Mouse (Mus musculus) bone marrow macrophage, adult 2 months (primary cell): ENCODE data around the gene Steap2. TPM values are rescaled to one million over a fixed set of nuclear protein-coding genes. Genes with fewer than 3 reads are reported as not detected.

Source experiments
- H3K27ac ChIP-seq: 2 replicates; pipeline ENCODE4 v1.5.1; 2012; ENCODE audit warnings: low read depth, low read length; ENCODE audit not compliant: insufficient read depth
- H3K4me1 ChIP-seq: 2 replicates; pipeline ENCODE4 v1.6.1; 2012; ENCODE audit warnings: low read length; ENCODE audit not compliant: control insufficient read depth, insufficient read depth
- H3K4me3 ChIP-seq: 2 replicates; pipeline ENCODE4 v1.5.1; 2012; ENCODE audit warnings: mild to moderate bottlenecking, low read length, moderate library complexity; ENCODE audit not compliant: insufficient read depth
- CTCF ChIP-seq: IDR thresholded peaks from 2 replicates; pipeline ENCODE4 v1.5.1; 2012; ENCODE audit warnings: low read depth, mild to moderate bottlenecking, low read length, moderate library complexity
- POLR2A ChIP-seq: IDR thresholded peaks from 2 replicates; pipeline ENCODE4 v1.6.1; 2012; ENCODE audit warnings: mild to moderate bottlenecking, low read depth, low read length, borderline replicate concordance
- polyA plus RNA-seq: library from polyadenylated mRNA; stranded (reverse); fragments of >200 nt; gene quantifications from 2 replicates; pipeline ENCODE4 v1.2.4, GENCODE M21; 2012; ENCODE audit not compliant: missing spikeins, insufficient read depth, insufficient read length

The Steap2 gene
- polyA plus RNA-seq, 1 experiment, result not detected

- Histone ChIP-seq H3K4me1 (no peaks in the 10 kb centered on the region), H3K27ac (no peak overlapping the region), H3K4me3 (no peak overlapping the region)
- TF ChIP-seq CTCF, result no peak
- TF ChIP-seq POLR2A, result no peak
Measured at GRCm38 (mm10) chr5:5625491-5625890, 68.9 kb downstream of the Steap2 start.

- H3K27ac ChIP-seq, result no peak overlapping the region
- TF ChIP-seq POLR2A (no peak), CTCF (no peak)
- H3K4me1 ChIP-seq, result no peaks in the 10 kb centered on the region
- H3K4me3 ChIP-seq, result no peak overlapping the region
Measured at GRCm38 (mm10) chr5:5618329-5618728, 76.0 kb downstream of the Steap2 start.

Other genes starting within 250 kb of the Steap2 start
- gene 1700015F17Rik, start 215.4 kb downstream of the Steap2 start, polyA plus RNA-seq, result not detected in 2 replicates
- gene Cldn12, start 179.6 kb downstream of the Steap2 start, polyA plus RNA-seq, result 2.1 and 2.6 TPM in 2 replicates
- gene Gtpbp10, start 135.0 kb downstream of the Steap2 start, polyA plus RNA-seq, result 11.2 and 14.3 TPM in 2 replicates
- gene Gm8773, start 120.8 kb downstream of the Steap2 start, polyA plus RNA-seq, result not detected in 2 replicates
- gene Cfap69, start 30.3 kb downstream of the Steap2 start, polyA plus RNA-seq, result not detected in 2 replicates
- not detected in 2 replicates for gene Steap1, start 54.7 kb upstream of the Steap2 start, polyA plus RNA-seq